Mouse (Mus musculus) CH12.LX (cell line): ENCODE measurements at regions not wholly inside any gene's neighbourhood (a gene's known extent, or its start where the extent isn't known, plus 50 kb on each side); places are given as distances from the start of the nearest gene placed in this dataset.

Source experiments
- CHD2 ChIP-seq: IDR thresholded peaks from 2 replicates; pipeline ENCODE4 v1.6.1; 2011; ENCODE audit warnings: low read length, improper control_type of control experiment
- CTCF ChIP-seq, 2 experiments: IDR thresholded peaks in 1 of 2; conservative IDR thresholded peaks in 1 of 2; 2 replicates each; pipeline ENCODE4 v1.5.1; 2011 to 2012; ENCODE audit warnings: low read depth in 2 of 2, low read length in 2 of 2, improper control_type of control experiment in 1 of 2, inconsistent platforms in 1 of 2, mild to moderate bottlenecking in 1 of 2, moderate library complexity in 1 of 2
- EP300 ChIP-seq: IDR thresholded peaks from 2 replicates; pipeline ENCODE4 v1.6.1; 2011; ENCODE audit warnings: low read length, improper control_type of control experiment
- KAT2A ChIP-seq: IDR thresholded peaks from 2 replicates; pipeline ENCODE4 v1.6.1; 2012; ENCODE audit warnings: low read length, improper control_type of control experiment, inconsistent platforms; ENCODE audit not compliant: insufficient replicate concordance
- MAFK ChIP-seq: IDR thresholded peaks from 2 replicates; pipeline ENCODE4 v1.6.1; 2011; ENCODE audit warnings: low read length, improper control_type of control experiment; ENCODE audit not compliant: insufficient replicate concordance
- NRF1 ChIP-seq: IDR thresholded peaks from 2 replicates; pipeline ENCODE4 v1.6.1; 2014; ENCODE audit warnings: low read depth, mild to moderate bottlenecking, inconsistent platforms, low read length, improper control_type of control experiment, moderate library complexity
- PAX5 ChIP-seq: IDR thresholded peaks from 2 replicates; pipeline ENCODE4 v1.6.1; 2012; ENCODE audit warnings: low read length, inconsistent platforms, mixed read lengths
- POLR2A ChIP-seq: IDR thresholded peaks from 2 replicates; pipeline ENCODE4 v1.6.1; 2011; ENCODE audit warnings: low read depth, mild to moderate bottlenecking, improper control_type of control experiment, low read length
- ZKSCAN1 ChIP-seq: IDR thresholded peaks from 2 replicates; pipeline ENCODE4 v1.6.1; 2012; ENCODE audit warnings: low read depth, inconsistent platforms, low read length, improper control_type of control experiment, borderline replicate concordance

DNA sequence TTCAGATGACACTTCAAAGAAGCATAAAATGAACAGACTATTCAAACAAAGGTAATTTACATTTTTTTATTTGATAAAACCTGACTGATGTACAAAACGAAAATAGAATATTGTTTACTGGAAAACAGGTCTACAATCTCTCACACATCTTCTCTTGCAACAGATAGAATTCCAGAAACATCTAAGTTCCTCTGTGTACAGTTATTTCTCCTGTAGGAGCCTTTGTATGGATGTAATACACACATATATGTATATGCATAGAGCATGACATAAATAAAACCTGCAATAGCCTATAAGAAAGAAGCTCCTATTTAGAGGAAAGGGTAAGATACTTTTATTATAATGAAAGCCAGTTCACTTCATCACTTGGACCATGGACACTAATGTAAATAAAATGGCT is 230.8 kb downstream of the Mef2c start:
- TF ChIP-seq CTCF (conservative IDR thresholded peaks at IDR 0.05 in 1 of 2, IDR thresholded peaks at IDR 0.05 in 1 of 2; ENCODE audit: low read depth in 2 of 2, low read length in 2 of 2) = no peak
- no peak for TF ChIP-seq KAT2A
- no peak for TF ChIP-seq POLR2A
- TF ChIP-seq MAFK = no peak
- TF ChIP-seq EP300 = no peak
- TF ChIP-seq CHD2 = no peak
- no peak for TF ChIP-seq PAX5
- TF ChIP-seq NRF1 = no peak
- TF ChIP-seq ZKSCAN1 = no peak
